Mouse (Mus musculus) thymus, postnatal 25 days (tissue): ENCODE measurements around the gene Rexo4.
A peak's percentile ranks its signal among the peaks of the same experiment; 100 is the strongest.

Experiments
- DNase-seq: peaks from one replicate; pipeline ENCODE4 v3.0.0; 2022

Rexo4 gene

DNA sequence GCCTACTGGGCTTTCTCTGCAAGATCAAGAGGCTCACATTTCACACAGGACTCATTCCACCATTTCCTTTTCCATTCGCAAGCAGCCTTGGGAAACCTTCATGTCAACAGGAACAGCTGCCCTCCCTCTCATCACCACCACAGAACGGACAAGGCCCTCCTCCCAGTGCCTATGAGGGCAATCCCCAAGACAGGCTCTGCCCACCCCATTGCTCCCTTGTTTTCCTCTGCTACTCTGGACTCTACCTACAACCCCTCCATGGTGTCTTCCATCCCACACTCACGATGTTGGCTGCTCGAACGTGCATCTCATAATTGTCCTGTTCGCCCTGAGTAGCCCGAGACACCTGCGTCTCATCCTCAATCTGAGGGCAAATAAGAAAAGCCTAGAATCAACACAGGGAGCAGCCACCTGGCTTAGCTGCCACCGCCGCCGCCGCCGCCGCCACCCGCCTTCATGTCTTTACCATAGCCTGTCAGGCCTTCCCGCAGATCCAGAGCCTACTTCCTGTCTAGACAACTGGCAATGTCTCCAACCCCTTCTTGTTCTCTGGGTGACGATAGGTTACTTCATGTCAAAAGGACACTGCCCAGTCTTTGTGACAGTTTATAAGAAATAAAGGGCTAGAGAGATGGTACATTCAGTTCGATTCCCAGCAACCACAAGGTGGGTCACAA is 55.3 kb downstream of the Rexo4 start:
- peak; percentile 42 for DNase-seq

DNA sequence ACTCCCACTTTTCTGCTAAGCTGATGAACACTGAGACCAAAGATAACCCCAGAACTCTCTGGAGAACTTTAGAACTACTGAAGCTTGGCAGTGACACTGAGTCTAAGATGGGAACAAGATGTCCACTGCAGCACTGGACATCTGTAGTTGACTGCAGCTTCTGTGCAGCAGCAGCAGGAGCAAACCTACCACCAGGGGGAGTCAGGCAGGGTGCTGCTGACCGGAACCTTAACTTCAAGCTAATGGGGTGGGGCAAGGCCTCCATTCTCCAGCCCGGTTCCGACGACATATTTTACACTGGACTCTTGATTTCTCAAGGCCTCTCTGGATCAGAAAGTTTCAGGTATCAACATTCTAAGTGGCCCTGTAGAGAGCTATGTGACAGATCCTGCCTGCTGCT is 57.1 kb downstream of the Rexo4 start:
- DNase-seq, result peak; percentile 35

DNA sequence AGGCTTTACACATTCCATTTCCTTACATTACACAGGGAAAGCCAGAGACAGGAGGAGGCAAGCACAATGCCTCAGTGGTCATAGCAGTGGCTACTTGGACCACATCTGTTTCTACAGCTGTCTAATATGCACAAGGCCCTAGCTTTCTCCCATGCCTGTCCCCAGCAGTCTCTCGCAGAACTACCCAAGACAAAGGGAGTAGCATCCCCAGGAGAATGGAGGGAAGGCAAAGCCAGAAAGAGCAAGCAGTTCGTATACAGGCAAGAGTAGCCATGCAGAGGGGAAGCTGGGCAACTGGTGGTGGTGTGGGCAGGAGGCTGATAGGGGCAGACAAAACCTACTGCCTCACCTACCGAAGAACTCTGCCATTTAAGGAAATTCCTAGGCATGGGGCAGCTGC is 57.8 kb downstream of the Rexo4 start:
- DNase-seq, result no peak

DNA sequence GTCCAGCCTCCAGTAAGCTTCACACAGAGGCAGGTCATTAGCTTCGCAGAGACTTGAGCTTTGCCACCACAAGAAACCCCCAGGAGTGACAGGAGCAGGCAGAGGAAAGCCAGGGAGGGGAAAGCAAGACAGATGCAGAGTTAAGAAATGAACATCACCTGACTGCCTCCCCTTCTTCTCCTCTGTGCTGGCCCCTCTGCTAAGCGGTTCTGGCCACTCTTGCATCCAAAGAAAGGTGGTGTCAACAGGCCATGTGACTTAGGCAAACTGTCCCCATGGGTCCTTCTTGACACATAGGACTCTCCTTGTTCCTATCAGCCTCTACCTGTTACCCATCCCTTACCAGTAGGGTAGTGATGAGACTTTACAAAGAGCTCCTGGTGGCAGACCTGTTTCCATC is 58.2 kb downstream of the Rexo4 start:
- no peak for DNase-seq
